8 mouse cellular contexts compared by ENCODE assay signal in genomic region chr15:102669571-102669970, GRCm38 (mm10). TPM values are rescaled to one million over a fixed set of nuclear protein-coding genes. Genes with fewer than 3 reads are reported as not detected.
DNase-seq lines count a peak whose midpoint lies in the region; ATAC-seq and TF ChIP-seq lines count a peak whose summit lies in the region.

No protein-coding gene starts in this region.

- no peak for ATAC-seq in embryonic facial prominence, embryonic 15.5 days (ENCODE audit: insufficient number of reproducible peaks, low FRiP score, low TSS enrichment, low read depth)
- ATAC-seq in intestine, embryonic 14.5 days (replicated peaks; ENCODE audit: low FRiP score, low TSS enrichment, low read depth): no peak
- ATAC-seq in midbrain, embryonic 16.5 days: no peak

- H3K27me3 ChIP-seq in embryonic facial prominence, embryonic 15.5 days: no peaks in the 10 kb centered on the region
- no peaks in the 10 kb centered on the region for H3K27me3 ChIP-seq in intestine, embryonic 14.5 days (replicated peaks; ENCODE audit: control insufficient read depth, insufficient read depth, low read length)
- no peaks in the 10 kb centered on the region for H3K27me3 ChIP-seq in midbrain, embryonic 16.5 days (ENCODE audit: control insufficient read depth, insufficient read depth, low read depth, low read length)

- peak overlapping the region; percentile 100; the same call in 1 of the 2 replicates for H3K27ac ChIP-seq in layer of hippocampus, adult 2 months
- no peak overlapping the region for H3K27ac ChIP-seq in embryonic facial prominence, embryonic 15.5 days (replicated peaks)
- H3K27ac ChIP-seq in intestine, embryonic 14.5 days (ENCODE audit: low read depth): no peak overlapping the region
- no peak overlapping the region for H3K27ac ChIP-seq in midbrain, embryonic 16.5 days (ENCODE audit: low read length)

- TF ChIP-seq CTCF in layer of hippocampus, adult 2 months (conservative IDR thresholded peaks at IDR 0.05): no peak

- H3K9ac ChIP-seq in embryonic facial prominence, embryonic 15.5 days: no peak overlapping the region
- H3K9ac ChIP-seq in intestine, embryonic 14.5 days (ENCODE audit: low read length): no peak overlapping the region
- H3K9ac ChIP-seq in midbrain, embryonic 16.5 days (ENCODE audit: low read depth, low read length): no peak overlapping the region

- peaks cover 30% of the 10 kb centered on the region for H3K36me3 ChIP-seq in embryonic facial prominence, embryonic 15.5 days
- peaks cover 49% of the 10 kb centered on the region for H3K36me3 ChIP-seq in intestine, embryonic 14.5 days (ENCODE audit: control insufficient read depth, insufficient read depth, low read length)
- H3K36me3 ChIP-seq in midbrain, embryonic 16.5 days (ENCODE audit: control insufficient read depth, insufficient read depth, low read length): peaks cover 11% of the 10 kb centered on the region

- peaks cover 40% of the 10 kb centered on the region for H3K4me1 ChIP-seq in embryonic facial prominence, embryonic 15.5 days
- H3K4me1 ChIP-seq in intestine, embryonic 14.5 days (replicated peaks; ENCODE audit: control insufficient read depth, insufficient read depth, low read length): peaks cover 28% of the 10 kb centered on the region
- peaks cover 35% of the 10 kb centered on the region for H3K4me1 ChIP-seq in midbrain, embryonic 16.5 days (ENCODE audit: control insufficient read depth, insufficient read depth, low read length)

- 75% methylated on average over 8 of the region's 8 CpGs for WGBS in embryonic facial prominence, embryonic 15.5 days
- WGBS in intestine, embryonic 14.5 days: 87% methylated on average over 8 of the region's 8 CpGs
- 93% methylated on average over 8 of the region's 8 CpGs for WGBS in midbrain, embryonic 16.5 days

- H3K4me2 ChIP-seq in embryonic facial prominence, embryonic 15.5 days (replicated peaks): peak overlapping the region; percentile 76
- H3K4me2 ChIP-seq in intestine, embryonic 14.5 days (ENCODE audit: low read length): peak overlapping the region; percentile 95
- peak overlapping the region; percentile 64 for H3K4me2 ChIP-seq in midbrain, embryonic 16.5 days (ENCODE audit: low read length)

- DNase-seq in layer of hippocampus, adult 2 months (ENCODE audit: low spot score in 2 of 2): no peak
- DNase-seq in layer of hippocampus, adult 9-11 months: no peak
- no peak for DNase-seq in intestine, embryonic 14.5 days (ENCODE audit: low spot score)
- DNase-seq in frontal cortex, adult 2 months (ENCODE audit: extremely low spot score in 1 of 2, low spot score in 1 of 2): no peak
- DNase-seq in c-Kit-positive CD71-positive TER-119-positive erythroid progenitor cells, embryonic 14.5 days (ENCODE audit: low spot score): no peak
- no peak for DNase-seq in adrenal gland, adult 18-20 months (ENCODE audit: low spot score in 2 of 2)

- H3K4me3 ChIP-seq in layer of hippocampus, adult 2 months: peak overlapping the region; percentile 94
- H3K4me3 ChIP-seq in embryonic facial prominence, embryonic 15.5 days (replicated peaks): peak overlapping the region; percentile 17
- peak overlapping the region; percentile 74 for H3K4me3 ChIP-seq in intestine, embryonic 14.5 days (ENCODE audit: low read depth, low read length)
- H3K4me3 ChIP-seq in midbrain, embryonic 16.5 days (ENCODE audit: low read depth, low read length): no peak overlapping the region

- no peaks in the 10 kb centered on the region for H3K9me3 ChIP-seq in embryonic facial prominence, embryonic 15.5 days (replicated peaks)
- H3K9me3 ChIP-seq in intestine, embryonic 14.5 days (ENCODE audit: control insufficient read depth, low read length): no peaks in the 10 kb centered on the region
- no peaks in the 10 kb centered on the region for H3K9me3 ChIP-seq in midbrain, embryonic 16.5 days (replicated peaks; ENCODE audit: control insufficient read depth, low read length, poor library complexity, severe bottlenecking)

RNA-seq across cellular contexts. Expression of gene Atp5g2, which starts 2.6 kb away (rescaled TPM):
- total RNA-seq in layer of hippocampus, adult 2 months (2021): 10 to 100 TPM; 11.0 to 11.5 TPM
- 59.0 and 65.5 TPM in 2 replicates for polyA plus RNA-seq in embryonic facial prominence, embryonic 15.5 days (2015; fragmentation: Nextera tagmentation; extraction: Ambion mirVana)
- polyA plus RNA-seq in intestine, embryonic 14.5 days (2014; fragmentation: Nextera tagmentation; extraction: Ambion mirVana): 81.3 and 87.4 TPM in 2 replicates
- polyA plus RNA-seq in midbrain, embryonic 16.5 days (2015; fragmentation: Nextera tagmentation; extraction: Ambion mirVana): 46.9 and 49.8 TPM in 2 replicates
- 322 and 324 TPM in 2 replicates for polyA plus RNA-seq in frontal cortex, adult 2 months (2012; rRNA removed)
- 10 to 100 TPM; 18.3 to 19.4 TPM for total RNA-seq in adrenal gland, adult 18-20 months (2021)

RNA-seq across cellular contexts. Expression of gene Atf7, which starts 44.3 kb away (rescaled TPM):
- 10 to 100 TPM; 45.5 to 46.4 TPM for total RNA-seq in layer of hippocampus, adult 2 months (2021)
- 51.3 and 53.7 TPM in 2 replicates for polyA plus RNA-seq in embryonic facial prominence, embryonic 15.5 days (2015; fragmentation: Nextera tagmentation; extraction: Ambion mirVana)
- polyA plus RNA-seq in intestine, embryonic 14.5 days (2014; fragmentation: Nextera tagmentation; extraction: Ambion mirVana): 34.3 and 36.5 TPM in 2 replicates
- 16.0 TPM in 2 replicates for polyA plus RNA-seq in midbrain, embryonic 16.5 days (2015; fragmentation: Nextera tagmentation; extraction: Ambion mirVana)
- 44.1 and 45.1 TPM in 2 replicates for polyA plus RNA-seq in frontal cortex, adult 2 months (2012; rRNA removed)
- 10 to 100 TPM; 58.9 to 62.1 TPM for total RNA-seq in adrenal gland, adult 18-20 months (2021)

RNA-seq across cellular contexts. Expression of gene Gm28047, which starts 44.7 kb away (rescaled TPM):
- not detected for total RNA-seq in layer of hippocampus, adult 2 months (2021)
- 0.56 TPM in 1 of 2 replicates, not detected in the other for polyA plus RNA-seq in embryonic facial prominence, embryonic 15.5 days (2015; fragmentation: Nextera tagmentation; extraction: Ambion mirVana)
- polyA plus RNA-seq in intestine, embryonic 14.5 days (2014; fragmentation: Nextera tagmentation; extraction: Ambion mirVana): 0.43 TPM in 1 of 2 replicates, not detected in the other
- polyA plus RNA-seq in midbrain, embryonic 16.5 days (2015; fragmentation: Nextera tagmentation; extraction: Ambion mirVana): not detected in 2 replicates
- 0.08 TPM in 1 of 2 replicates, not detected in the other for polyA plus RNA-seq in frontal cortex, adult 2 months (2012; rRNA removed)
- total RNA-seq in adrenal gland, adult 18-20 months (2021): 1 to 10 TPM; 1.7 to 3.2 TPM

RNA-seq across cellular contexts. Expression of gene Calcoco1, which starts 52.4 kb away (rescaled TPM):
- total RNA-seq in layer of hippocampus, adult 2 months (2021): 10 to 100 TPM; 95.4 to 96.9 TPM
- polyA plus RNA-seq in embryonic facial prominence, embryonic 15.5 days (2015; fragmentation: Nextera tagmentation; extraction: Ambion mirVana): 67.2 and 69.0 TPM in 2 replicates
- polyA plus RNA-seq in intestine, embryonic 14.5 days (2014; fragmentation: Nextera tagmentation; extraction: Ambion mirVana): 30.6 and 35.8 TPM in 2 replicates
- 38.3 and 38.7 TPM in 2 replicates for polyA plus RNA-seq in midbrain, embryonic 16.5 days (2015; fragmentation: Nextera tagmentation; extraction: Ambion mirVana)
- polyA plus RNA-seq in frontal cortex, adult 2 months (2012; rRNA removed): 64.9 and 69.7 TPM in 2 replicates
- total RNA-seq in adrenal gland, adult 18-20 months (2021): 100 to 1,000 TPM in 1 of 2 experiments, 10 to 100 TPM in 1; 95.4 to 106 TPM
